Mouse (Mus musculus) heart, adult 9 months (tissue): ENCODE data around the gene AC124502.3.
A peak's percentile ranks its signal among the peaks of the same experiment; 100 is the strongest.

ENCODE experiments used
- DNase-seq, 2 experiments: peaks; one replicate each; pipeline ENCODE4 v3.0.0; 2022; ENCODE audit warnings: low spot score in 2 of 2

The AC124502.3 gene

GRCm38 (mm10) chr19:5032686-5033085 lies 6.0 kb upstream of the AC124502.3 start:
- DNase-seq: no peak

GRCm38 (mm10) chr19:5036577-5036976 lies 2.1 kb upstream of the AC124502.3 start:
- no peak for DNase-seq

- peak; percentile 63 to 82 for DNase-seq
Observed at GRCm38 (mm10) chr19:5037678-5038571, 766 bp upstream of the AC124502.3 start.

GRCm38 (mm10) chr19:5039301-5040114 lies 817 bp downstream of the AC124502.3 start:
- DNase-seq: no peak

- DNase-seq: peak; percentile 92
Observed at GRCm38 (mm10) chr19:5040862-5041523, 2.3 kb downstream of the AC124502.3 start, which contains the start of gene Brms1. Gene Brms1 (plus strand): TSS chr19:5041354.

GRCm38 (mm10) chr19:5041588-5041987 lies 2.9 kb downstream of the AC124502.3 start:
- no peak for DNase-seq

GRCm38 (mm10) chr19:5045531-5045930 lies 6.8 kb downstream of the AC124502.3 start:
- no peak for DNase-seq

GRCm38 (mm10) chr19:5048138-5049056 lies 9.7 kb downstream of the AC124502.3 start:
- no peak for DNase-seq

- no peak for DNase-seq
Observed at GRCm38 (mm10) chr19:5049325-5049724, 10.6 kb downstream of the AC124502.3 start.

- DNase-seq: peak; percentile 71
Observed at GRCm38 (mm10) chr19:5050047-5050905, 11.6 kb downstream of the AC124502.3 start, which contains the start of gene Rin1. Gene Rin1 (plus strand): TSS chr19:5050481.

- DNase-seq: no peak
Observed at GRCm38 (mm10) chr19:5051031-5051430, 12.3 kb downstream of the AC124502.3 start.

GRCm38 (mm10) chr19:5051515-5051914 lies 12.8 kb downstream of the AC124502.3 start:
- DNase-seq: no peak

- DNase-seq: no peak
Observed at GRCm38 (mm10) chr19:5052166-5052822, 13.6 kb downstream of the AC124502.3 start.

- DNase-seq: no peak
Observed at GRCm38 (mm10) chr19:5052853-5053252, 14.2 kb downstream of the AC124502.3 start.

GRCm38 (mm10) chr19:5053909-5054308 lies 15.2 kb downstream of the AC124502.3 start:
- no peak for DNase-seq

GRCm38 (mm10) chr19:5056251-5056650 lies 17.6 kb downstream of the AC124502.3 start:
- no peak for DNase-seq

GRCm38 (mm10) chr19:5057876-5058775 lies 19.4 kb downstream of the AC124502.3 start:
- DNase-seq: no peak
